Mouse (Mus musculus) kidney, adult 2 months (tissue): ENCODE measurements around the gene Sp8. TPM values are rescaled to one million over a fixed set of nuclear protein-coding genes. Genes with fewer than 3 reads are reported as not detected.

ENCODE experiments used
- DNase-seq: peaks from one replicate; pipeline ENCODE4 v3.0.0; 2021
- H3K27ac ChIP-seq: fragments of 200-500 bp; 2 replicates; pipeline ENCODE4 v1.5.1; 2012; ENCODE audit warnings: low read depth, low read length, control low read depth, inconsistent platforms; ENCODE audit not compliant: insufficient read depth
- H3K27me3 ChIP-seq: fragments of 200-500 bp; replicated peaks from 2 replicates; pipeline ENCODE4 v1.6.1; 2012; ENCODE audit warnings: mild to moderate bottlenecking, moderate library complexity, low read length, inconsistent platforms; ENCODE audit not compliant: control insufficient read depth, insufficient read depth
- H3K36me3 ChIP-seq: fragments of 200-500 bp; 2 replicates; pipeline ENCODE4 v1.6.1; 2012; ENCODE audit warnings: mild to moderate bottlenecking, moderate library complexity, low read length, inconsistent platforms; ENCODE audit not compliant: control insufficient read depth, insufficient read depth
- H3K4me1 ChIP-seq: fragments of 200-500 bp; 2 replicates; pipeline ENCODE4 v1.6.1; 2011; ENCODE audit warnings: low read length; ENCODE audit not compliant: control insufficient read depth, insufficient read depth
- H3K4me3 ChIP-seq: fragments of 200-500 bp; 2 replicates; pipeline ENCODE4 v1.5.1; 2011; ENCODE audit warnings: mild to moderate bottlenecking, low read depth, low read length, control low read depth; ENCODE audit not compliant: insufficient read depth
- CTCF ChIP-seq: fragments of 200-500 bp; conservative IDR thresholded peaks from 2 replicates; pipeline ENCODE4 v1.5.1; 2011; ENCODE audit warnings: low read depth, mild to moderate bottlenecking, control low read depth, low read length, moderate library complexity, mixed read lengths; ENCODE audit not compliant: insufficient read depth, insufficient read length
- POLR2A ChIP-seq: fragments of 200-500 bp; IDR thresholded peaks from one replicate; pipeline ENCODE4 v1.6.1; 2011; ENCODE audit warnings: low read depth, low read length, control low read depth
- WGBS: fragments of 180-500 bp; shearing (Covaris S2); methylation state at CpG from one replicate; pipeline ENCODE4 v1.1.7; 2018; 5-methylcytosine and 5-hydroxymethylcytosine counted together
- polyA plus RNA-seq: library from polyadenylated mRNA; depleted of rRNA; stranded (reverse); fragments of >200 nt; gene quantifications from 2 replicates; pipeline ENCODE4 v1.2.3, GENCODE M21; 2012

Gene Sp8
- polyA plus RNA-seq, 1 experiment, result not detected

- H3K27me3 ChIP-seq, result peaks cover 16% of the 10 kb centered on the region
- WGBS, result 2% methylated on average over 78 of the region's 78 CpGs
- no peak overlapping the region for H3K4me3 ChIP-seq
- no peaks in the 10 kb centered on the region for H3K36me3 ChIP-seq
- no peak for DNase-seq
- TF ChIP-seq POLR2A (no peak), CTCF (no peak)
- H3K27ac ChIP-seq, result no peak overlapping the region
- 0 out of 2 replicates have a peak, but pooled peaks cover 4% of the 10 kb centered on the region for H3K4me1 ChIP-seq
Observed at GRCm38 (mm10) chr12:118849203-118849861, 3.2 kb downstream of the Sp8 start.

GRCm38 (mm10) chr12:118849996-118850395, 3.9 kb downstream of the Sp8 start:
- 5% methylated on average over 11 of the region's 11 CpGs for WGBS
- no peak overlapping the region for H3K4me3 ChIP-seq
- no peak for DNase-seq

GRCm38 (mm10) chr12:118850851-118851410, 4.8 kb downstream of the Sp8 start:
- 21% methylated on average over 12 of the region's 12 CpGs for WGBS
- peaks cover 17% of the 10 kb centered on the region for H3K27me3 ChIP-seq
- no peaks in the 10 kb centered on the region for H3K36me3 ChIP-seq
- DNase-seq, result no peak
- 0 out of 2 replicates have a peak, but pooled peaks cover 4% of the 10 kb centered on the region for H3K4me1 ChIP-seq
- H3K4me3 ChIP-seq, result no peak overlapping the region
- H3K27ac ChIP-seq, result no peak overlapping the region
- no peak for TF ChIP-seq CTCF
- TF ChIP-seq POLR2A, result no peak

More at GRCm38 (mm10) chr12:118849996-118850395, 3.9 kb downstream of the Sp8 start:
- H3K27me3 ChIP-seq, result peaks cover 15% of the 10 kb centered on the region
- no peak overlapping the region for H3K27ac ChIP-seq
- no peak for TF ChIP-seq CTCF
- no peak for TF ChIP-seq POLR2A
- no peaks in the 10 kb centered on the region for H3K36me3 ChIP-seq
- H3K4me1 ChIP-seq, result 0 out of 2 replicates have a peak, but pooled peaks cover 4% of the 10 kb centered on the region

- no peak for DNase-seq
- Histone ChIP-seq H3K4me3 (no peak overlapping the region), H3K4me1 (no peaks in the 10 kb centered on the region), H3K36me3 (no peaks in the 10 kb centered on the region), H3K27me3 (peaks cover 16% of the 10 kb centered on the region), H3K27ac (no peak overlapping the region)
- TF ChIP-seq POLR2A (no peak), CTCF (no peak)
- WGBS, result 1% methylated on average over 3 of the region's 3 CpGs
Observed at GRCm38 (mm10) chr12:118853331-118853730, 7.2 kb downstream of the Sp8 start.

- Histone ChIP-seq H3K27ac (no peak overlapping the region), H3K4me1 (no peaks in the 10 kb centered on the region), H3K4me3 (no peak overlapping the region), H3K27me3 (peaks cover 12% of the 10 kb centered on the region), H3K36me3 (no peaks in the 10 kb centered on the region)
- DNase-seq, result no peak
- TF ChIP-seq POLR2A, result no peak
- TF ChIP-seq CTCF, result no peak
- WGBS, result 7% methylated on average over 10 of the region's 10 CpGs
Observed at GRCm38 (mm10) chr12:118854401-118854800, 8.3 kb downstream of the Sp8 start.

GRCm38 (mm10) chr12:118854831-118855453, 8.8 kb downstream of the Sp8 start:
- no peaks in the 10 kb centered on the region for H3K4me1 ChIP-seq
- no peak for TF ChIP-seq POLR2A
- TF ChIP-seq CTCF, result peak; percentile 77
- H3K27me3 ChIP-seq, result peaks cover 11% of the 10 kb centered on the region
- no peaks in the 10 kb centered on the region for H3K36me3 ChIP-seq
- WGBS, result 2% methylated on average over 34 of the region's 34 CpGs
- no peak overlapping the region for H3K27ac ChIP-seq
- peak; percentile 58 for DNase-seq
- H3K4me3 ChIP-seq, result no peak overlapping the region

- Histone ChIP-seq H3K27ac (no peak overlapping the region), H3K4me1 (no peaks in the 10 kb centered on the region), H3K36me3 (no peaks in the 10 kb centered on the region), H3K27me3 (peaks cover 8% of the 10 kb centered on the region), H3K4me3 (no peak overlapping the region)
- no peak for TF ChIP-seq CTCF
- DNase-seq, result no peak
- WGBS, result 3% methylated on average over 7 of the region's 7 CpGs
Observed at GRCm38 (mm10) chr12:118856151-118856550, 10.0 kb downstream of the Sp8 start.
